Mouse (Mus musculus): Measurements from ENCODE around the gene Ctf2. TPM values are rescaled to one million over a fixed set of nuclear protein-coding genes. Genes with fewer than 3 reads are reported as not detected.

Gene Ctf2
- polyA plus RNA-seq, 1 experiment, result not detected

DNA sequence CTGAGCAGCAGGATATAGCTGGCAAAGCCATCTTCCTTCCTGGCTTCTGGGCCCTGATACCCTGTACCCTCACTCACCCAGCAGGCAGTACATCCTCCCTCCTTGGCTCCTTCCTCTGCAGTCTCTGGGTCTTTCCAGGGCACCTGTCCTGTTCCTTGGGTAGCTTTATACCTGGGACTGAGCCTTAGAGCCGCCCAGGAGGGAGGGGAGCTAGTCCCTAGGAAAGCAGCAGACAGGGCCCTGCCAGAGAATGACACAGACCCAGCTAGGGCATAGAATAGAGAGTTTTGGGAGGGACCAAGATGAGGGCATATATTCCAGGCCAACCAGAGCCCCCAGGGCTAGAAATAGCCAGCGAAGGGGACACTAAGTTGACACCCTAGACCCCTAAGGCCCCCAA, 6.5 kb downstream of the Ctf2 start:
- WGBS, result 70% methylated on average over 2 of the region's 2 CpGs
- H3K4me1 ChIP-seq (ENCODE audit: control insufficient read depth, insufficient read depth, low read length), result no peaks in the 10 kb centered on the region
- H3K4me3 ChIP-seq (replicated peaks; ENCODE audit: extremely low read depth, low read depth, low read length), result no peak overlapping the region
- TF ChIP-seq CTCF (IDR thresholded peaks at IDR 0.05; ENCODE audit: insufficient read depth, low read length), result no peak
- no peak for TF ChIP-seq POLR2A (IDR thresholded peaks at IDR 0.05; ENCODE audit: borderline replicate concordance, extremely low read depth, low read depth, low read length)
- DNase-seq, result no peak

DNA sequence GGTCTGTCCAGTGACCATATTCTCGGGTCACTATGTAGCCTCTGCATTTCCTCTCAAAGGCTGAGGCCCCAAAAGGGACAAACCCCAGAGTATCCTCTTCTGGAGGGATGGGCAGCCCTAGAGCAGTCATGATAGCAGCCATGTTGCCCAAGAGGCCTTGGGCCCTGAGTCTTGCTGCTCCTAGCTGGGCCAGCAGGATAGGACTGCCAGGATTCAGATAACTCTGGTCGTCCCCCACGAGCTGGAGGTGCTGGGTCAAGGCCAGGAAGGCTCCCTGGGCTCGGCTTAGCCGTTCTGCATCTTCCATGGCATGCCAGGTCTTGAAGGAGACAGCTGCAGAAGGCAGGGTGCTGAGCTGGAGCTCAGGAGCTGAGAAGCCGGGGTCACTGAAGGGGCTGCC, 12.7 kb downstream of the Ctf2 start:
- TF ChIP-seq CTCF (IDR thresholded peaks at IDR 0.05; ENCODE audit: insufficient read depth, low read length) (no peak), POLR2A (IDR thresholded peaks at IDR 0.05; ENCODE audit: borderline replicate concordance, extremely low read depth, low read depth, low read length) (no peak)
- Histone ChIP-seq H3K4me3 (replicated peaks; ENCODE audit: extremely low read depth, low read depth, low read length) (no peak overlapping the region), H3K4me1 (ENCODE audit: control insufficient read depth, insufficient read depth, low read length) (no peaks in the 10 kb centered on the region)
- no peak for DNase-seq
- 87% methylated on average over 6 of the region's 6 CpGs for WGBS

DNA sequence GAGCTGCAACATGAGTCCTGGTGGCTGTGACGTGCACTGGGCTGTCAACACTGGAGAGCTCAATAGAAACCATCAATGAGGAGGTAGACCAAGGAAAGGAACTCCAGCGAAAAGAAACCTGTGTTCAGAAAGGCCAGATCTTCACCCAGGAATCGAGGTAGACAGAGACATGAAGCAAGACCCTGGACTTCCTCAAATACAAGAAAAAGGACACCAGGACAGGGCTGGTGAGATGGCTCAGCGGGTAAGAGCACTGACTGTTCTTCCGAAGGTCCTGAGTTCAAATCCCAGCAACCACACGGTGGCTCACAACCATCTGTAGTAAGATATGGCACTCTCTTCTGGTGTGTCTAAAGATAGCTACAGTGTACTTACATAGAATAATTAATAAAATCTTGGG, 13.6 kb downstream of the Ctf2 start:
- no peak for DNase-seq
- 89% methylated on average over 6 of the region's 6 CpGs for WGBS
- Histone ChIP-seq H3K4me3 (replicated peaks; ENCODE audit: extremely low read depth, low read depth, low read length) (no peak overlapping the region), H3K4me1 (ENCODE audit: control insufficient read depth, insufficient read depth, low read length) (no peaks in the 10 kb centered on the region)
- TF ChIP-seq CTCF (IDR thresholded peaks at IDR 0.05; ENCODE audit: insufficient read depth, low read length) (no peak), POLR2A (IDR thresholded peaks at IDR 0.05; ENCODE audit: borderline replicate concordance, extremely low read depth, low read depth, low read length) (no peak)

DNA sequence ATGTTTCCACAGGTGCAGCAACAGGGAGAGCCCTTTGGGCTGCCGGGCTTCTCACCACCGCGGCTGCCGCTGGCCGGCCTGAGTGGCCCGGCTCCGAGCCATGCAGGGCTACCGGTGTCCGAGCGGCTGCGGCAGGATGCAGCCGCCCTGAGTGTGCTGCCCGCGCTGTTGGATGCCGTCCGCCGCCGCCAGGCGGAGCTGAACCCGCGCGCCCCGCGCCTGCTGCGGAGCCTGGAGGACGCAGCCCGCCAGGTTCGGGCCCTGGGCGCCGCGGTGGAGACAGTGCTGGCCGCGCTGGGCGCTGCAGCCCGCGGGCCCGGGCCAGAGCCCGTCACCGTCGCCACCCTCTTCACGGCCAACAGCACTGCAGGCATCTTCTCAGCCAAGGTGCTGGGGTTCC, 15.0 kb downstream of the Ctf2 start:
- no peak for TF ChIP-seq POLR2A (IDR thresholded peaks at IDR 0.05; ENCODE audit: borderline replicate concordance, extremely low read depth, low read depth, low read length)
- TF ChIP-seq CTCF (IDR thresholded peaks at IDR 0.05; ENCODE audit: insufficient read depth, low read length), result peak; percentile 24; the same call in 1 of the 2 replicates
- Histone ChIP-seq H3K4me1 (ENCODE audit: control insufficient read depth, insufficient read depth, low read length) (no peaks in the 10 kb centered on the region), H3K4me3 (replicated peaks; ENCODE audit: extremely low read depth, low read depth, low read length) (no peak overlapping the region)
- 4% methylated on average over 41 of the region's 41 CpGs for WGBS
- DNase-seq, result peak; percentile 67

DNA sequence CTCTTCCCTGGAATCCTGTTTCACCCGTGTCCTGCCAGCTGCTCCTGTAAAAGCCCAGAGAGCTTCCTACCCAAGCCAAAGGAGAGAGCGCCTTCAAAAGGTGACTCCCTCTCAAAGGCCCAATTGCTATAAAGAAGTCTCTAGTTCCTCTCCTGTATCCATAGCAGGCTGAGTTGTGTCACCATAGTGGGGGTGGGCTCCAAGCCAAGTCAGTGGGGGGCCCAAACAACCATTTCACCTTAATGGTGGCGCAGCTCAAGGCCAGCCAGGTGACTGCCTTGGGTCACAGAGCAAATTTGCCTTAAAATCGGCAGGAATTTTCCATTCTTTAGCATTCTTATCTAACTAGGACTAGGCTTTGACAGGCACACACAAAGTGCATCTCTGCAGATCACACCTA, 17.1 kb downstream of the Ctf2 start:
- 79% methylated on average over 4 of the region's 4 CpGs for WGBS
- Histone ChIP-seq H3K4me3 (replicated peaks; ENCODE audit: extremely low read depth, low read depth, low read length) (no peak overlapping the region), H3K4me1 (ENCODE audit: control insufficient read depth, insufficient read depth, low read length) (no peaks in the 10 kb centered on the region)
- DNase-seq, result no peak
- TF ChIP-seq POLR2A (IDR thresholded peaks at IDR 0.05; ENCODE audit: borderline replicate concordance, extremely low read depth, low read depth, low read length) (no peak), CTCF (IDR thresholded peaks at IDR 0.05; ENCODE audit: insufficient read depth, low read length) (no peak)

DNA sequence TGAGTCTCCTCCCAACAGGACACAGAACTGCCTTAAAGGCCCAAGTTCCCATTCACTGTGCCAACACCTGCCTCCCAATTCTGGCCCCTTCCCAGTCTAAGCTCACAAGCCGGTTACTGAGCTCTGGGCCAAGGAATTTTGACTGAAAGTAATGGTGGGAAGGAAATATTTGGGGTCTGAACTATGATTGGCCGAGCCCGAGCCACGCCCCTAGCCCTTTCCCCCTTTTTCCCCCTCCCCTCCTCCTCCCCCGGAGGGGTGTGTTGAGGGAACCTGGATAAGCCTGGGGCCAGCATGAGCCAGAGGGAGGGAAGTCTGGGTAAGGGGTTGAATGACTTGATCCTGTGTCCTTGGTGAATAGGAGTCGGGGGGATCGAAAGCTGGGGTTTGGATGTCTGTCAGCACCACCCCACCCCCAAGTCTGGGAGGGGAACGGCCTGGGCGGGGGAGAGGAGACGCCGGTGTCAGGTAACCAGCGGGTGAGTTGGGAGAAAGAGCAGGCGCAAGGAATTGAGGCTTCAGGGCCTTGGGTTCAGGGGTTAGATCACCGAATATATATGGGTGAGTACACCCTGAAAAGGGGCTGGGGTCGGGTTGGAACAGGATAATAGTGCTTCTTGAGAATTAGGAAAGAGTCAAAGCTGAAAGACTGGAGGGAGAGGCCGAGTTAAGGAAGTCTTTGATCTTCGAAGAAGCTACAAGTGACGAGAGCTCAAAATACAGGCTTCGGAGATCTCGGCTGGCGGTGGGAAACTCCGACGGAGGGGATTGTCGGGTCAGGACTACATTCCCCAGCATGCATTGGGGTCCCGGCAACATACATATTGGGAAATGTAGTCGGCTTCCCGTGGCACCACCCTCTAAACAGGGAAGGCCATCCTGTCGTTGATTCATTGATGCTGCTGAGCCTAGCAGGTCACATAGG, 19.2 kb downstream of the Ctf2 start, which contains the start of gene Ctf1:
TSS of gene Ctf1 (plus strand) at position 276 of the 925 bp plus-strand sequence.
- DNase-seq, result peak; percentile 75
- peak within 1 kb of the TSS; percentile 12 for H3K4me3 ChIP-seq (replicated peaks; ENCODE audit: extremely low read depth, low read depth, low read length)
- WGBS, result 6% methylated on average over 28 of the region's 28 CpGs
- H3K4me1 ChIP-seq (ENCODE audit: control insufficient read depth, insufficient read depth, low read length), result peaks cover 2% of the 10 kb centered on the region
- no peak for TF ChIP-seq CTCF (IDR thresholded peaks at IDR 0.05; ENCODE audit: insufficient read depth, low read length)
- TF ChIP-seq POLR2A (IDR thresholded peaks at IDR 0.05; ENCODE audit: borderline replicate concordance, extremely low read depth, low read depth, low read length), result peak; percentile 25; the same call in 1 of the 2 replicates

DNA sequence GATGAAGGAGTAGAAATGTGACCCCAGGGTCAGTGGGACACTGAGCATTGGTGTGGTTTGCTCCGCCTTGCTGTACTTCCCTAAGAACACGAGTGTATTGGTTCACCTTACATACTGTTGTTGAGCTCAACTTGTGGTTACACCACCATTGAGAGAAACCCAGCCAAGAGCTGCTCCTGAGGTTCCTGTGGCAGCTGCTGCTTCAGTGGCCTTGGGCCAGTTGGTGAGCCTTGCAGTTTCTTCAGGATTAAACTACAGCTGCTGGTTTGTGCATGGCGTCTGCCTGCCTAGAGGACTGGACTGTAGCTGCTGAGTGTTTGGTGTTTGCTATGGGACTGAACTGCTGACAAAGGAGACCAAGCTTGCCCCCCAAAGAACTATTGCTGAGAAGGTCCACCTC, 20.5 kb downstream of the Ctf2 start:
- TF ChIP-seq CTCF (IDR thresholded peaks at IDR 0.05; ENCODE audit: insufficient read depth, low read length) (no peak), POLR2A (IDR thresholded peaks at IDR 0.05; ENCODE audit: borderline replicate concordance, extremely low read depth, low read depth, low read length) (no peak)
- H3K4me3 ChIP-seq (replicated peaks; ENCODE audit: extremely low read depth, low read depth, low read length), result no peak overlapping the region
- peaks cover 3% of the 10 kb centered on the region for H3K4me1 ChIP-seq (ENCODE audit: control insufficient read depth, insufficient read depth, low read length)
- no peak for DNase-seq
- 52% methylated on average over 3 of the region's 3 CpGs for WGBS

DNA sequence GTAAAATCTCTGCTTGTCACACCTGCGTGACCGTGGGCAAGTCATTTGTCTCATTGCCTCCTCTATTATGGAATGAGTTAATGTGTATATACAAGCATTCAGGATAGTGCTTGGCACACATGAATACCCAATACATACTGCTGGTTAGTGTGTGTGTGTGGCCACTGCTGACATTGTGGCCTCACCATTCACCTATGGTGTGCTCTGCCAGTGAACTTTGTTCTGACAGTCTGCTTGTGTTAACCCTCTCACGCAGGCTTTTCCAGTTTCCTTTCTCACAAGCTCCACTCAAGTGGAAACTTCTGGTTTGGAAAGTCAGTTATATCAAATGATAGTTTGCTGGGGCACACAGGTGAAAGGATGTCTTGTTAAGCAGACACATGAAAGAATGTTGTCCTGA, 20.9 kb downstream of the Ctf2 start:
- WGBS, result 84% methylated on average over 3 of the region's 3 CpGs
- DNase-seq, result no peak
- no peak for TF ChIP-seq CTCF (IDR thresholded peaks at IDR 0.05; ENCODE audit: insufficient read depth, low read length)
- no peak for TF ChIP-seq POLR2A (IDR thresholded peaks at IDR 0.05; ENCODE audit: borderline replicate concordance, extremely low read depth, low read depth, low read length)
- no peak overlapping the region for H3K4me3 ChIP-seq (replicated peaks; ENCODE audit: extremely low read depth, low read depth, low read length)
- H3K4me1 ChIP-seq (ENCODE audit: control insufficient read depth, insufficient read depth, low read length), result peaks cover 3% of the 10 kb centered on the region

DNA sequence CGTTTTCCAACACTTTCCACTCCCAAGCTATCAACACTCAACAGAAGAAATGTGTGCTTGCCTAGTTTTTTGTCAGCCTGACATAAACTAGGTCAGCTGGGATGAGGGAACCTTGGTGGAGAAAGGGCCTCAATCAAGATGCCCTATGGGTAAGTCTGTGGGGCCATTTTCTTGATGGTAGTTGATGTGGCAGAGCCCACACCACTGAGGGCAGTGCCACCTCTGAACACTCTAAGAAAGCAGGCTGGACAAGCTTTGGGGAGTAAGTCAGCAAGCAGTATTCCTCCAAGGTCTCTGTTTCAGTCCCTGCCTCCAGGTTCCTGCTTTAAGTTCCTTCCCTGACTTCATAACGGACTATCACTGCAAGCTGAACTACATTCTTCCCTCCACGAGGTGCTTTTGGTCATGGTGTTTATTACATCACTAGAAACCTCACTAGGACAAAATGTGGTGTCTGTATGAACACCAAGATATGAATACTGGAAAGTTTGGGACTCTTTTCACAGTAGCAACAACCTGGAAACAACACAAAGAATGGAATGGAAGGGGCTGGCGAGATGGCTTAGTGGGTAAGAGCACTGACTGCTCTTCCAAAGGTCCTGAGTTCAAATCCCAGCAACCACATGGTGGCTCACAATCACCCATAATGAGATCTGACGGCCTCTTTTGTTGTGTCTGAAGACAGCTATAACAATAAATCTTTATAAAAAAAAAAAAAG, 22.5 kb downstream of the Ctf2 start:
- DNase-seq, result no peak
- peaks cover 3% of the 10 kb centered on the region for H3K4me1 ChIP-seq (ENCODE audit: control insufficient read depth, insufficient read depth, low read length)
- no peak overlapping the region for H3K4me3 ChIP-seq (replicated peaks; ENCODE audit: extremely low read depth, low read depth, low read length)
- WGBS, result 62% methylated on average over 5 of the region's 5 CpGs
- TF ChIP-seq POLR2A (IDR thresholded peaks at IDR 0.05; ENCODE audit: borderline replicate concordance, extremely low read depth, low read depth, low read length) (no peak), CTCF (IDR thresholded peaks at IDR 0.05; ENCODE audit: insufficient read depth, low read length) (no peak)
